Mouse (Mus musculus): ENCODE measurements around the gene Ciapin1. TPM values are rescaled to one million over a fixed set of nuclear protein-coding genes. Genes with fewer than 3 reads are reported as not detected.
A peak's percentile ranks its signal among the peaks of the same experiment; 100 is the strongest.
"Not testable (repeated sequence)": the region's sequence is repeated elsewhere in the genome, so short reads cannot be mapped to it uniquely, and the experiment has no call there.

Gene Ciapin1
- total RNA-seq, 1 experiment, result 134 TPM

- no peak overlapping the region for H3K27ac ChIP-seq (ENCODE audit: insufficient read depth, low read depth, low read length, poor library complexity, severe bottlenecking)
- H3K4me1 ChIP-seq (ENCODE audit: control insufficient read depth in 2 of 2, insufficient read depth in 2 of 2, low read length in 2 of 2, poor library complexity in 1 of 2), result no peaks in the 10 kb centered on the region
- no peak for TF ChIP-seq ZNF384 (IDR thresholded peaks at IDR 0.05; ENCODE audit: low read depth, low read length)
- no peak for TF ChIP-seq CHD2 (IDR thresholded peaks at IDR 0.05; ENCODE audit: low read depth, low read length)
- TF ChIP-seq ZC3H11A (IDR thresholded peaks at IDR 0.05; ENCODE audit: borderline replicate concordance, low read depth, low read length), result no peak
- TF ChIP-seq HCFC1 (IDR thresholded peaks at IDR 0.05; ENCODE audit: borderline replicate concordance, insufficient read depth, low read length), result no peak
- TF ChIP-seq MAFK (IDR thresholded peaks at IDR 0.05; ENCODE audit: insufficient read depth, low read depth, low read length), result no peak
- no peak overlapping the region for H3K4me3 ChIP-seq (ENCODE audit: insufficient read depth in 1 of 2, low read depth in 1 of 2, low read length in 2 of 2, poor library complexity in 1 of 2, severe bottlenecking in 1 of 2)
- in situ Hi-C loops (cut with MboI; ENCODE audit: low sequenced_read_pairs in 2 of 2, unreplicated experiment in 2 of 2), result no loop called here
- no peak for DNase-seq (ENCODE audit: low read depth, low spot score)
- H3K9ac ChIP-seq (ENCODE audit: insufficient read depth, low read depth, low read length, poor library complexity, severe bottlenecking), result no peak overlapping the region
- H3K9me3 ChIP-seq (ENCODE audit: control insufficient read depth, insufficient read depth, low read depth, low read length), result no peaks in the 10 kb centered on the region
- peaks cover 30% of the 10 kb centered on the region for H3K36me3 ChIP-seq (ENCODE audit: control insufficient read depth, insufficient read depth, low read length, poor library complexity, severe bottlenecking)
Observed at GRCm38 (mm10) chr8:94850049-94850448, 11.9 kb upstream of the Ciapin1 start.

GRCm38 (mm10) chr8:94841183-94841582 lies 3.0 kb upstream of the Ciapin1 start:
- Histone ChIP-seq H3K27ac (ENCODE audit: insufficient read depth, low read depth, low read length, poor library complexity, severe bottlenecking) (no peak overlapping the region), H3K9me3 (ENCODE audit: control insufficient read depth, insufficient read depth, low read depth, low read length) (no peaks in the 10 kb centered on the region), H3K4me3 (ENCODE audit: insufficient read depth in 1 of 2, low read depth in 1 of 2, low read length in 2 of 2, poor library complexity in 1 of 2, severe bottlenecking in 1 of 2) (no peak overlapping the region), H3K36me3 (ENCODE audit: control insufficient read depth, insufficient read depth, low read length, poor library complexity, severe bottlenecking) (peaks cover 10% of the 10 kb centered on the region; the same call in 1 of the 2 replicates), H3K4me1 (ENCODE audit: control insufficient read depth in 2 of 2, insufficient read depth in 2 of 2, low read length in 2 of 2, poor library complexity in 1 of 2) (0 out of 4 replicates have a peak, but pooled peaks cover 0 to 4% of the 10 kb centered on the region in 2 experiments), H3K9ac (ENCODE audit: insufficient read depth, low read depth, low read length, poor library complexity, severe bottlenecking) (no peak overlapping the region)
- DNase-seq (ENCODE audit: low read depth, low spot score), result no peak
- no peak for TF ChIP-seq MAFK (IDR thresholded peaks at IDR 0.05; ENCODE audit: insufficient read depth, low read depth, low read length)
- no peak for TF ChIP-seq ZC3H11A (IDR thresholded peaks at IDR 0.05; ENCODE audit: borderline replicate concordance, low read depth, low read length)
- TF ChIP-seq ZNF384 (IDR thresholded peaks at IDR 0.05; ENCODE audit: low read depth, low read length), result no peak
- no peak for TF ChIP-seq HCFC1 (IDR thresholded peaks at IDR 0.05; ENCODE audit: borderline replicate concordance, insufficient read depth, low read length)
- TF ChIP-seq CHD2 (IDR thresholded peaks at IDR 0.05; ENCODE audit: low read depth, low read length), result no peak
- in situ Hi-C loops (cut with MboI; ENCODE audit: low sequenced_read_pairs in 2 of 2, unreplicated experiment in 2 of 2), result no loop called here

- Histone ChIP-seq H3K9me3 (ENCODE audit: control insufficient read depth, insufficient read depth, low read depth, low read length) (no peaks in the 10 kb centered on the region), H3K4me1 (ENCODE audit: control insufficient read depth in 2 of 2, insufficient read depth in 2 of 2, low read length in 2 of 2, poor library complexity in 1 of 2) (peaks cover 2 to 4% of the 10 kb centered on the region in 2 experiments; a peak in 1 of 4 replicates), H3K4me3 (ENCODE audit: insufficient read depth in 1 of 2, low read depth in 1 of 2, low read length in 2 of 2, poor library complexity in 1 of 2, severe bottlenecking in 1 of 2) (peak overlapping the region; percentile 81 to 95), H3K36me3 (ENCODE audit: control insufficient read depth, insufficient read depth, low read length, poor library complexity, severe bottlenecking) (peaks cover 3% of the 10 kb centered on the region; the same call in 1 of the 2 replicates), H3K9ac (ENCODE audit: insufficient read depth, low read depth, low read length, poor library complexity, severe bottlenecking) (peak overlapping the region; percentile 98), H3K27ac (ENCODE audit: insufficient read depth, low read depth, low read length, poor library complexity, severe bottlenecking) (no peak overlapping the region)
- no peak for DNase-seq (ENCODE audit: low read depth, low spot score)
- in situ Hi-C loops (cut with MboI; ENCODE audit: low sequenced_read_pairs in 2 of 2, unreplicated experiment in 2 of 2), result no loop called here
- TF ChIP-seq CHD2 (IDR thresholded peaks at IDR 0.05; ENCODE audit: low read depth, low read length) (no peak), MAFK (IDR thresholded peaks at IDR 0.05; ENCODE audit: insufficient read depth, low read depth, low read length) (no peak), ZNF384 (IDR thresholded peaks at IDR 0.05; ENCODE audit: low read depth, low read length) (no peak), HCFC1 (IDR thresholded peaks at IDR 0.05; ENCODE audit: borderline replicate concordance, insufficient read depth, low read length) (no peak), ZC3H11A (IDR thresholded peaks at IDR 0.05; ENCODE audit: borderline replicate concordance, low read depth, low read length) (no peak)
Observed at GRCm38 (mm10) chr8:94838600-94838999, 442 bp upstream of the Ciapin1 start.

GRCm38 (mm10) chr8:94836456-94837240 lies 1.5 kb downstream of the Ciapin1 start:
- in situ Hi-C loops (cut with MboI; ENCODE audit: low sequenced_read_pairs in 2 of 2, unreplicated experiment in 2 of 2), result no loop called here
- Histone ChIP-seq H3K4me3 (ENCODE audit: insufficient read depth in 1 of 2, low read depth in 1 of 2, low read length in 2 of 2, poor library complexity in 1 of 2, severe bottlenecking in 1 of 2) (peak overlapping the region; percentile 77 to 95; a peak in 3 of 4 replicates), H3K36me3 (ENCODE audit: control insufficient read depth, insufficient read depth, low read length, poor library complexity, severe bottlenecking) (peaks cover 9% of the 10 kb centered on the region), H3K9ac (ENCODE audit: insufficient read depth, low read depth, low read length, poor library complexity, severe bottlenecking) (peak overlapping the region; percentile 41; the same call in 1 of the 2 replicates), H3K9me3 (ENCODE audit: control insufficient read depth, insufficient read depth, low read depth, low read length) (no peaks in the 10 kb centered on the region), H3K4me1 (ENCODE audit: control insufficient read depth in 2 of 2, insufficient read depth in 2 of 2, low read length in 2 of 2, poor library complexity in 1 of 2) (peaks cover 2 to 7% of the 10 kb centered on the region in 2 experiments; a peak in 2 of 4 replicates), H3K27ac (ENCODE audit: insufficient read depth, low read depth, low read length, poor library complexity, severe bottlenecking) (no peak overlapping the region)
- TF ChIP-seq CHD2 (IDR thresholded peaks at IDR 0.05; ENCODE audit: low read depth, low read length) (no peak), ZNF384 (IDR thresholded peaks at IDR 0.05; ENCODE audit: low read depth, low read length) (no peak)
- no peak for DNase-seq (ENCODE audit: low read depth, low spot score)

- H3K4me1 ChIP-seq (ENCODE audit: control insufficient read depth in 2 of 2, insufficient read depth in 2 of 2, low read length in 2 of 2, poor library complexity in 1 of 2); H3K4me3 ChIP-seq (ENCODE audit: insufficient read depth in 1 of 2, low read depth in 1 of 2, low read length in 2 of 2, poor library complexity in 1 of 2, severe bottlenecking in 1 of 2); DNase-seq (ENCODE audit: low read depth, low spot score); H3K27ac ChIP-seq (ENCODE audit: insufficient read depth, low read depth, low read length, poor library complexity, severe bottlenecking); H3K9me3 ChIP-seq (ENCODE audit: control insufficient read depth, insufficient read depth, low read depth, low read length); in situ Hi-C loops (cut with MboI; ENCODE audit: low sequenced_read_pairs in 2 of 2, unreplicated experiment in 2 of 2); H3K9ac ChIP-seq (ENCODE audit: insufficient read depth, low read depth, low read length, poor library complexity, severe bottlenecking): not testable (repeated sequence)
- peaks cover 15% of the 10 kb centered on the region for H3K36me3 ChIP-seq (ENCODE audit: control insufficient read depth, insufficient read depth, low read length, poor library complexity, severe bottlenecking)
Observed at GRCm38 (mm10) chr8:94835751-94836150, 2.4 kb downstream of the Ciapin1 start.
